Mouse (Mus musculus) G1E (cell line): Measurements from ENCODE around the gene Vstm4.

Source experiments
- CTCF ChIP-seq: IDR thresholded peaks from 2 replicates; pipeline ENCODE4 v1.5.1; 2012; ENCODE audit warnings: low read depth, low read length, inconsistent platforms, mixed read lengths
- GATA1 ChIP-seq: IDR thresholded peaks from 2 replicates; pipeline ENCODE4 v1.6.1; 2012; ENCODE audit warnings: borderline replicate concordance, low read length, inconsistent platforms, mixed read lengths
- POLR2AphosphoS5 ChIP-seq: IDR thresholded peaks from 2 replicates; pipeline ENCODE4 v1.6.1; 2012; ENCODE audit warnings: low read depth, low read length, inconsistent platforms; ENCODE audit not compliant: insufficient replicate concordance
- TAL1 ChIP-seq: conservative IDR thresholded peaks from 2 replicates; pipeline ENCODE4 v1.6.1; 2012; ENCODE audit warnings: low read depth, low read length, inconsistent platforms, mixed read lengths

DNA sequence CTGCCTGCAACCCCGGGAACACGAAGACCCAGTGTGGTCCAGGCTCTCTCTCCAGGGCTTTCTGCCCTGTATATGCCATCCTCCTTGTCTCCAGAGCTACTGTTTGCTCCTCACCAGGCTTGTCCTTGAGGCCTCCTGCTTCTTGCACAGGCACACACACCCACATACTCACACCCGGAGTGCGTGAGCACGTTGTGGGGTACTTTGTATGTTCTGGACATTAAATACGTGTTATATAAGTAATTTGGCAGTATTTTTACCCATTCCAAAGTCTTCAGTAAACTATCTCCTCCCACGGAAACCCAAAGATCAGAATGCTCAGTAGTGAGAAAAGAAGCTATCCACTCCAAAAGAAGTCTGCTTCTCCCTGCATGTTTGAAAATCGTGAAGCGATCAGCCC is 67.3 kb downstream of the Vstm4 start:
- TF ChIP-seq CTCF (no peak), POLR2AphosphoS5 (no peak), GATA1 (no peak), TAL1 (no peak)
